Mouse (Mus musculus) regulatory T cell (primary cell): ENCODE measurements at regions not wholly inside any gene's neighbourhood (a gene's known extent, or its start where the extent isn't known, plus 50 kb on each side); places are given as distances from the start of the nearest gene placed in this dataset.
"Not testable (repeated sequence)": the region's sequence is repeated elsewhere in the genome, so short reads cannot be mapped to it uniquely, and the experiment has no call there.

Experiments used
- in situ Hi-C: fragments of 300-600 bp; cut with MboI, MseI; formaldehyde crosslinking; loops from one replicate; pipeline ENCODE4 v1.15.1; 2025; ENCODE audit warnings: high pct_unique_total_duplicates

DNA sequence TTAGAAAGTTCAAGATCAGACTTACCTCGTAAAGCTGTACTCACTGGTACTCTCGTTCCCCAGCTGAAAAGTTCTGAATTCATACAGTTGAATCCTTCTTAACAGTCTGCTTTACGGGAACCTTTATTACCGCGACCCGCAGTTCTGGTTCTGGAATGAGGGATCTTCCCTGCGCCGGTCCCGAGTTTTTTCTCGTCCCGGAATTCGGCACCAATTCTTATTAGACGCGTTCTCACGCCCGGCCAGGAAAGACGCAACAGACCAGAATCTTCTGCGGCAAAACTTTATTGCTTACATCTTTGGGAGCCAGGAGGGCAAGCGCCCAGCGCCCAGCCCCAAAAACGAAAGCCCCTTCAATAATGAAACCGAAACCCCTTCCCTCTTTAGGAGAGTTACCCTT, 423.4 kb downstream of the Tox3 start:
- in situ Hi-C loops: not testable (repeated sequence)

DNA sequence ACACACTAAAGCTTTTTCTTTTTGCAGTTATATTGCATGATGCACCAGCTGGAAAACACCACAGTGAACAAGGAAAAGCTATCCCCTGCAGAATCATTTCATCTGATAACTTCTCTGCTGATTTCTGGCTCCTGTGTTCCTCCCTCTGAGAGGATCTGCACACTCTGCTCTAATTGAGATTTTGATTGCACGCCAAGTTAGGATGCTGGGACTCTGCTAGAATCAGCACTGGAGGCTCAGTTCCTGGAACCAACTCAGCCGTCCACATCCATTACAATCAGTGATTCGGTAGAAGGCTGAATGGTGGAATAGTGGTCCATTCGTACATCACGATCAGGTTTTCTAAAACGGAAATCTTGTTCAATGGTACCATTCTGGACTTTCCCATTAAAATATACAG, 434.1 kb downstream of the Tox3 start:
- in situ Hi-C loops: no loop called here

DNA sequence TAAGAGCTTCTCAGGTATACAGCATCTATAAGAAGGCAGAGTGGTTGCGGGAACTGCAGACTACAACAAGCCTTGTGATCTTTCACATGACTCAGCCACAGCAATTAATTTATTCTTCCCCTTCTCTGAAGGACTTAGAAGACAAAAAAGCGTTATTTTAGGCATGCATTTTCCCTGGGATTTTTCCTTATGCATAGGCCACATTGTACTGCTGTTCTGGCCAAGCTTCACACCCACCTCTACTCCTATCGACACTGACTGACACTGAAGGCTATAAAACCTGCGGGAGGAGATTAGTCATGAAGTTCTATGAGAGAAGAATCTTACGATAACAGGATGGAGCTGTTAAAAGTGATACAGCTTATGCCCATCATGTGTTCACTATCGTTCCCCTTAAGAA, 441.9 kb downstream of the Tox3 start:
- in situ Hi-C loops: no loop called here

DNA sequence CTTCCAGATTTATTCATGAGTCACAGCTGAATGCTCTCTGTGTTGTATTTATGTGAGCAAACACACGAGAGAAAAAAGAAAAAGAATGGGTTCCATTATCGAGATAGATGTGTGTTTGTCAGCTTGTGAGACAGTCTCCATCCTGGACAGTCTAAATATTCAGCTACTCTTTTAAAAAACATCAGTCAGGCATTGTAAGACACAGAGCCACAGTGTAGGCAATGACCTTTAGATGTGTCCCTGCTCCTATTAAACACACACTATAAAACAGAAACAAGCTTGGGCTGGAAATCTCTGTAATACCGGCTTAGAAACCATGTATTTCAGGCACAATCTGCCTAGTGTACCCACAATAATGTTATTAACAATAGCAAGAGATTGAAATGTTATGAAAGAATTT, 442.6 kb downstream of the Tox3 start:
- in situ Hi-C loops: no loop called here

DNA sequence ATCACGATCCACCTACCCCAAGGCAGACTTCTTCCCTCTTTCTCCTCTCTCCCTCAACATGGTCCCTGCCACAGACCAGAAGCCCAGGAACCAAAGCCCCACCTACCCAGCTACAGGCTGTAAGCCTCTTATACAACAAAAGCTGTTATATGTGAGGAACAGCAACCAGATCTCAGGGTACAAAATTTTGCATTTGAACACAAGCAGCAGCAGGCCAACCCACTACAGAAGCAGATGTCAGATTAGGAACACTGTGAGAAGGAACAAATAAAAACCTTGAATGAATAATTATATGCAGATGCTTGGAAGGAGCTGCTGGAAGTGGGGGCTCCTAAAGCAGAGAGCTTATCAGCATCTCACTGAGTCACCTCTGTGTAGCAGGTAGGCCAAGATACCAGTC, 444.8 kb downstream of the Tox3 start:
- in situ Hi-C loops: no loop called here

DNA sequence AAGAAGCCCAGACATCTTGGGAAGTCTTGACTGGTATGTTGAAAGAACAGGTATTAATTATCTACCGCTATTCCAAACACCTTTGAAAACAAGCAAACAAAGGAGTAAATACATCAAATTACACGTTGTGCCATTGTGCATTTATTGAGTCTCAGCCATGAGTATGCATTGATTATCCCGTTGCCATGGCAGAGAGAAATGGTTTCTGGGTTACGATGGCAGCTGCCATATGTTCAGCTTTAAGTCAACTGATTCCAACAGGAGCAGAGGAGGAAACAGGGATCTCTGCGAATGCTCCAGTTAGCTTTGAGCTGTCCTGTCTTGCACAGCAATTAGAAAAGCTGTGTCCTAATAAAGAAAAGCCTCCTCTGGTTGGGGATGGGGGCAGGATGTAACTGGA, 475.4 kb downstream of the Tox3 start:
- in situ Hi-C loops: no loop called here

DNA sequence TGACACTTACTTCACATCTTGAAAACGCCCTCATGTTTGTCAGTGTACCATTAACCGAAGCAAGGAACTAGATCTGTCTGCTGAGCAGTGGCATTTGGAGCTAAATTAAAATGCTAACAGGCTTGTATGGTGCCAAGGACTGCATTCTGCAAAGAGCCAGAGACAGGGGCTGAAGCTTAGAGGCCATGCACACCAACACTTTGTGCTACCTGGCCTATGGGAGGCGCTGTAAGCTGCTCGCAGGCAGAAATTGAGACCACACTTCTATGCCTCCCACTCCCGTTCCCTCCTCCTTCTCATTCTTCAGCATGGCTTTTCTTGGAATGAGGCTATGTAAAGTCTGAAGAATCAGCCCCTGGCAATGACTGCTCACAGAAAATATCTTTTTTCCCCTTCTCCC, 476.2 kb downstream of the Tox3 start:
- in situ Hi-C loops: no loop called here

DNA sequence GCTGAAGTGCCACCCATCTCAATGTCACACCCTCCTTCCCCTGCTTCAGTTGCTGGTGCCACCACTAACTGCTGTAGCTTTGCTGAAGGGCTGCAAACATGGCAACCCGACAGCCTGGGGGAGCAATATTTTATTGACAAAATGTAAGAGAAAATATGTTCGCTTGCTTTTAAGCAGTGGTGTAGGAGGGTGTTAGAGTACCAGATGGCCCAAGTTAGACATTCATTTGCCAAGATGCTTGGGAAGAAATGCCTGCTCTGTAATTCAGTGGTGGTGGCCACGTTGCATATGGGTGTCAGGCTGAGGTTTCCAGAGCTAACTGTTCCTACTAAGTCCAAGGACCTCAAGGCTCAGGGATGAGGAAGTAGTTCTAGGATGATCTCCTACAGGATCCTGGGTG, 488.3 kb downstream of the Tox3 start:
- in situ Hi-C loops: no loop called here

DNA sequence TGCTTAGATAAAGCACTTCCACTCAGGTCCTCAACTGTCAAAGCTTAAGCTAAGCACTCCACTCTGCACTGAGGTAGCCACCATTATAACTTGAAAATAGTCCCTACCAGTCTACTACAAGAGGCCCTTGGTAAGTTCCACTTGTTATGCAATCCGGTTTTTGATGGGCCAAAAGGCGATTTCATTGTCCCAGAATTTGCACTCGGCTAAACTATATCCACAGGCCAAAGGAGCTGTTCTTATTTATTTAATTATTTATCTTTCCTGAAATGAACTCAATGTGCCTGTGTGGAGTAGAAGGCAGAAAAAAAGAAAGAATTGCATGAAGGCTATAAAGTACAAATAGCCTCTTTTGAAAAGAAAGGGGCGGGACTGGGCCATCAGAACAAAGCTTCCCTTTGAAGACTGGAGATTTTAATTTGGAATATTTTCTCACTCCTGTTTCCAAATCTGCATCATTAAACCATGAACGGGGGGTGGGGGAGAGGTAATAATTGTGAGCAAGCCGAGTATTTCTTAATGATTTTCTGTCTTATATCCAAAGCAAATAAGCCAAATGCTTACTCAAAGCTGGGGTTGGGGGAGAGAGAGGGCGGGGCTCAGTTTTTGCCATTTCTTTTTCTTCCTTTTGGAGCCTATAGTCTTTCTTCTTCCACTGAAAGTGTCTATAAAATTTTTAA, 489.3 kb downstream of the Tox3 start:
- in situ Hi-C loops: no loop called here

DNA sequence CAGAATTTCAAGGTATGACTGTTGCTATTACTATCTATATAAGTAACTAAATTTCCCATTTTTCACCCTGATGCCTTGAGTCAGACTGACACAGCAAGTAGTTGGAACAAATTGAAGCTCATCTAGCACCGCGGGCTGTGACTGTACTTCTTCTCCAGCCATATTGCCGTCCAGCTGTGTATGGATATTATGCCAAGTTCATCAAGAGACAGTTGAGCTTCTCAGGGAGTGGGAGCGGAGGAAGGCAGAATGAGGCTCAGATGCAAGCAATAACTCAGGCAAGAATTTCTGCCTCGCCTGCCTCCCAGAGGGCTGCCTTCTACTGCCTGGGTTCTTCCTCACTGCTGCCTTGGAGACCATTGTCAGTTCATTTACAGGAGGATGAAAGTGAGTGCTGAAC, 492.6 kb downstream of the Tox3 start:
- in situ Hi-C loops: no loop called here

DNA sequence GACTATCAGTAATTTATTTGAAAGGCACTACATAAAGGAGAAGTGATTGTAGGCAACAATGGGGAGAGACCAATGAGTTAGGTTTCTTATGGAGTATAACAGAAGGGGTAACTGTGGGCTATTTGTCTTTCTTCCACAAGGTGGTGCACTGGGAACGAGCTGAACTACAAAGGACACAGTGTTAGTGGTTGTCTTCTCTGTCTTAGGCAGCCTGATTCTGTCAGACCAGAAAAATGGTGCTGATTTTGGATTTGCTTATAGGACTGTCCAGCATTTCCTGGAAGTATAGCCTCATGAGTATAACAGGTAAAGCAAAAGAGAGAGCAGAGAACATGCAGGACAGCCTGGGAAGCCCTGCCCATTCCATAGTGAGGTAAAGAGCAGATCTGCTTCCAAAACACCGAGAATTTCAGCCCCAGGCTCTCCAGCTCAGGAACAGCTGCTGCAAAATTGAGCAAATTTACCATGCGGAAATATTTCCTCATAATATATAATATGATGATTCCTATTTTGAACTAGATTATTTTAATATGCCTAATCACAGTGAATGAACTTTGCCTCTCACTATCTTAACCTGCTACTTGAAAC, 497.8 kb downstream of the Tox3 start:
- in situ Hi-C loops: no loop called here

DNA sequence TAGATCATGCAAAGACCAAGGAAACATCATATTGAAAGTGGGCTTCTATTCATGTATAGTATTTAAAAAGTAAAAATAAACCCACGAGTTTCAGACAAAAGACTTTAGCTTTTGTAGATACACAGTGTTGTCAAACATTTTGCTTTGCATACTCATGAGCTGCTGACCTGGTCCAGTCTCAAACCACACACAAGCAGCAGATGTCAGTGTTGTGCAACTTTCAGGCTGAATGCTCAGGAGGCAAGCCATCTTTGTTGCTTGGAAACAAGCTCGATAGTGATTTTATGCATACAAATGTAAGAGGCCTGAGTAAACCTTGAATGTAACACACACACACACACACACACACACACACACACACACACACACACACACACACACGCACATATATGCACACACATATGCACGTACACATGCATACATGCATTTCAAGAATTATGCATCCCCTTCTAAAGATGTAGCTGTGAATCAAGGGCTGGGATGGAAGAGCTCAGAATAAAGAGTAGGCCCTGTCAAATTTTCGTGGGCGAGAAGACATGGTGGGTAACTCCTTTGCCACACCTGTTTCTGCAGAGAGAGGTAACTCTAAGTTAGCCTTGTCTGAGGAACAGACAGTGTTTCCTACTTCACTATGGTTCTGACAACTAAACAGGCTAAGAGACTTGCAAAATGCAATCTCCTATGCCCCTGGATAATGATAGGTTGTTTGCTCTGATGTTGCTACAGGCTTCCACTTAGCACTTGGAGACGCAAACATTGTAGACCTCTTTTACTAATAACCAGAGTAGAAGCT, 498.5 kb downstream of the Tox3 start:
- in situ Hi-C loops: no loop called here

DNA sequence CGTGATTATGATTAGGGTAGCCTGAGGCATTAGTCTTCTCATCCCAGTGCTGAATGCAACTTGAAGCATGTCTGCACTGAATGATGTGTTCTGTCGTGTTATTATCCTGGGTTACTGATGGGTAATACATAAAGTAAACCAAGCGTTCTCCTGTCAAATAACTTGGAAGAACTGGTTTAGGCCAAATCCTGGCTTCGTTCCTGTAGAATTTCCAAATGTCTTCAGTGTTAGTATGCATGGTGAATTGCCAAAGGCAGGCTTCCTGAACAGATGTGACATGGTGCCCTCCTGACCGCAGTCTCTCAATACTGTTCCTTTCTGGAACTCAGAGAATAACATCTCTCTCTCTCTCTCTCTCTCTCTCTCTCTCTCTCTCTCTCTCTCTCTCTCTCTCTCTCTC, 509.6 kb downstream of the Tox3 start:
- in situ Hi-C loops: no loop called here

DNA sequence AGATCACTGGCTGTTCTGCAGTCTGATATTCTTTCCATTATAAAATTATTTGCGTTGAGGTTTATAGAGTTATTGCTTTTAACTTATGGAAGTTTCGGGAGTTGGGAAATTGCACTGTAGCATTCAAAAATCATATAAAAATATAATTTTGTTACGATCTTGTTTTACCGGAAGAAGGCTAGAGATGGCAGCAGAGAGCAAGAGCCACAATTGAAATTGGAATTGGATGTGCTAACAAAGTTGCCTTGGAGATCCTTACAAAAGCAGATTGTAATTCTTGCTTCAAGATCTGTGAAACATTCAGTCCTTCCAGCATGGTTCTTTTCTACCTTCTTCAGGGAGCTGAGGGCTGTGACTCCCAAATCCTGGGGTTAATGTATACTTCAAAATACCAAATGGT, 514.4 kb downstream of the Tox3 start:
- in situ Hi-C loops: no loop called here

DNA sequence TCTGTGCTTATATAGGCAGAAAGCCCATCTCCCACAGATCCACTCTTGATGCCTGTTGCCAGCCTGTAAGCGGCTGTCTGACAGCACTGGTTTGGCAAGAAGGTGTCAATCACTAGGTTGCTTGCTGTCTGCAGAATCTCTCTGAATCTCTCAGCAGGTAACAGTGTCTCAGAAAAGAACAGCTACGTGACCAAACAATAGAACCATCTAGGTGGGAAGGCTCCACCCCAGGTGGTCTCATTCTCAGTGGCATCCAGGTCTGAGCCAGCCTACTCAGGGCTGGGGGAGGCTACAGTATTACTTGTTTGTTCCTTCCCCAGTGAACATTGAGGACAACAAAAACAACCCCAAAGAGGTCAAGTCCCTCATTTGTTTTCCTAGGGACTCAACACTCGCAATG, 523.6 kb downstream of the Tox3 start:
- in situ Hi-C loops: no loop called here

DNA sequence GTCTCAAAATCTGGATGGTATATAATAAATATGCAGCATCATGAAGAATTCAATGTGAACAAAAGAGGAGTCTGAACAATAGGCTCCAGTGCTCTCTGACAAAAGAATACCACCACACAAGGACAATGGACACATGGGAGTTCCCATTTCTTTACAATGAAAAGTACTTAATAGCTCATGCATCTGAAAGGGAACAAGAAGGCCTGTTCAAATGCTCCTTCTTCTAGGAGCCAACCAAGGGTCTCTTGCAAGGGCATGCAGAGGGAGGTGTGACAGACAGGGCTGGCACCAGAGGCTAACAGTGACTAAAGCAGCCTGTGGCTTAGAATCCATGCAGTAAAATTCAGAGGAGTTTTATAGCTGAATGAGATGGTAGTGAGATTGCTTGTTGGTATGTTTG, 524.5 kb downstream of the Tox3 start:
- in situ Hi-C loops: no loop called here

DNA sequence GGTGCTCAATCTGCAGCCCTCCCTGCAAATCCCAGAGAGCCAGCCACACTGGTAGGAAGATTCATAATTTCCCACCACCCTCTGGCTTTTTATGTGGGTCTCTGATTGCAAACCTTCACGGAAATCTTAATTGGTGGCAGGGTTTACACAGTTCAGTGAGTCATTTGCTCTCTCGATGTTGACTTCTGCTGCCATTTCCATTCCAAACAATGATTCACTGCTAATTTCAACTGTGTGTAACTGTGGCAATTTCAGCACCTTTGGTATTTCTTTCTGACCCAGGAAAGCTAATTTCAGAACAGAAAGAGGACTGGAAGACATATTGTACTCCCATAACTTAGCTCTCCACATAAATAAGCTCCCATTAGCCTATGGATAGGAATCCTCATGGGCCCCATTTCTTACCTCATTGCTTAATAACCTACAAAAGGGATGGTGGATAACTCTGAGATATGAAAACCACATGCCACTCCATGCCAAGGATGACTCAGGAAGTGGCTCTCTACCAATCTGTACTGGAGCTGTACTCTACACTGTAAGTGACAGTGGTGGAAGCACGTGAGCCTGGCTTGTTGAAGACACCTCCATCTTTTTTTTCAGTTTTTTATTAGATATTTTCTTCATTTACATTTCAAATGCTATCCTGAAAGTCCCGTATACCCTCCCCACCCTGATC, 536.0 kb downstream of the Tox3 start:
- in situ Hi-C loops: no loop called here

DNA sequence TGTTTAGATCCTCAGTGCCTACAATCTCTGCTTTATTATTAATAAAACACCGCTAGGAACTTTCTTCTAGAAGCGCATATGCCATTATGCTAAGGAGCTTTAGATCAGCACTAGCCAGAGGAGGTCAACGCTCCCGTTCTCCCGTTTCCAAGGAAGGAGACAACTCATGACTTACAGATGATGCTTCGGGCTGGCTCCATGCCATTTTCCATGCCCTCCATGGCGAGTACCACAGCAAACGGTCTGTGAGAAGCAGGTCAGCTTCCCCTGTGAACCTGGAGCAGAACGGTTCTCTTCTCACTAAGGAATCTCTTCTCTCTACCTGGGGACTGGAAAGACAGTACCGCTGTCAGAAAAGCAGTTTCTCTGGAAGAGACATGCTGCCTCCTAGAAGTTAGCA, 559.8 kb downstream of the Tox3 start:
- in situ Hi-C loops: no loop called here

DNA sequence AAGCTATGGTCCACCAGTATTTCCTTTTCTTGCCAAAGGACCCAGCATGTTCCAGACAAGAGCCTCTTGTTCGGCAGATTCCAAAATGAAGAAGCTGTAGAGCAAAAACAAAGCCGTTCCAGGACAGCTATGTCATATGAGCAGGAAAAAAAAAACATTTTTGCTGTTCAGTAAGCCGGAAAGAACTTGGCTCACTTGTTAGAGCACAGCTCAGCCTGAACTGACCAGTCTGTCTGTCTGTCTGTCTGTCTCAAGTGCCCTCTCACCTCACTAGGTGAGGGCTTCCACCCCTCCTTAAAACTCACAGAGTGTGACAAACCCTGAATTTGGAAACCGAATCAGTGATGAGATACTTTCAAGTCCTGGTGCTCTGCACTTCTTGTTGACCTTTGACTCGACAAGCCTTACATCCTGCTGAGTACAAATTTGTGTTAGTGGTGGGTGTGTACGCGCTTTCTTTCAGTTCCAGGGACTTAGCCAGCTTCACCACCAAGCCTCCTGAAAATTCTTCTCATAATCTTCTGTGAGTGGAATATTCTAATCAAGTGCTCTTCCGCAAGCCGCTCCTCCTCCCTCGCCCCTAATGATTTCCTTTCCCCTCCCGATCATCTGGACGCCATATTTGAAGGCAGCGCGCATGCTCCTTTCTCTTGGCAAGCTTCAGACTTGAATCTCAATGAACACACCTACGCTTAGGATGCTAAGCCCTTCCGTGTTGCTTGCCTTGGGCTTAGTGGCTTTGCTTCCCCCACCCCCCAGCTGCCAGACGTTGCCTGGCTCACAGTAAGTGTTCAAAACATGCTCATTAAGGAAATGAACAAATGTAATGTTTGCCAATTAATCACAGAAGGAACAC, 560.9 kb downstream of the Tox3 start:
- in situ Hi-C loops: no loop called here

DNA sequence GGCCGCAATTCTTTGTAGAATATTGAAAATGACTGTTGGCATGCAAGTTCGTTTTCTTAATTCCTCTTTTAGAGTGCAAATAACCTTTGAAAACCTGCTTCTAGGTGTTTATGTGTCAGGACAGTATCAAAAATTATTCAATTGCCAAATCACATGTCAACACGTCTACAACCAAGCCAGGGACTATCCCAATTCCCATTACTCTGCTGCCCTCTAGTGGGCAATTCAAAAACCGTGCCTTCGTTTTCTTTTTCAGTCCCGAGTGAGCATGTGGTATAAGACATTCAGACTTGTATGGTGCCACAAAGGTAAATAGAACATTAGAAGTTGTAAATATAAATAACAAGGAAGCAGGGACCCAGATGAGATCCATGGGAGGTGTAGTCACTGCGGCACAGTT, 563.1 kb downstream of the Tox3 start:
- in situ Hi-C loops: no loop called here

DNA sequence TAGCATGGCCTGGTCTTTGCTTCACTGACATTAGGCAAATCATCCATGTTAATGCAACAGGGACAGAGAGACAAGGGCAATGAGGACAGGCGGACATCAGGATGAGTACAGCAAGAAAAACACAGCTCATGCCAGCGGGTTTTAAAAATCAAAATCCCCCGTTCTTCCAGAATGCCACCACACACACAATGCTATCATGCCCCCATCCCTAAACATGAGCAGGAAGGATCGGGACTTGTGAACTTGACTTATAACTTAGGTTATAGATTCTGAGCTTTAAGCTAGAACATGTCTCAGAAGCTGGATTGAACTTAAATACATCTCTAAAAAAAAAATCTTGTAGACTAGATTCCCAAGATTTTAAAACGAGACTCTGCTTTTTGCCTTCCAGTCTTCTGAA, 564.8 kb downstream of the Tox3 start:
- in situ Hi-C loops: no loop called here

DNA sequence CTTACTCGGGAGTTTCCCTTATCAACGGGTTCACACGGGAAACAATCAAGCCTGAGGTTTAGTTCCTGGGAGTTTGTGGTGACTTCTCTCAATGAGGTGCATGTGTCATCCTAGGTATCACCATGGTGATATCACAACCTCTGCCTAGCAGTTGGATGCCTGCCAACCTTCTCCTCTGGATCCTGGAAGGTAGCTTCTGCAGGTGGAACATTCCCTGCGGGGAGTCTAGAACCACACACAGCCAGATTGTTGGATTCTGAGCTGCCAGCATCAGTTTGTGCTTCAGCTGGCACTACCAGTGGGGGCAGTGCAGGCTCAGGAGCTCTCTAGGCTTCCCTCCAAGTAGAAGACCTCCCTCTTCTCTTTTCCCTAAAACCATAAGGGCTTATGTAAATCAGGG, 581.8 kb downstream of the Tox3 start:
- in situ Hi-C loops: loop anchor here (10.0 kb wide), 1 partner anchor 1928 kb away; no protein-coding TSS in a partner anchor
